Mouse (Mus musculus) embryonic fibroblast, embryonic 13.5 days (primary cell): ENCODE results near the gene Gm43552.

Experiments used
- CTCF ChIP-seq: IDR thresholded peaks from 2 replicates; pipeline ENCODE4 v1.5.1; 2011; ENCODE audit warnings: mild to moderate bottlenecking, control low read depth, low read length, moderate library complexity, borderline replicate concordance; ENCODE audit not compliant: insufficient read depth
- POLR2A ChIP-seq: IDR thresholded peaks from 2 replicates; pipeline ENCODE4 v1.6.1; 2011; ENCODE audit warnings: low read depth, mild to moderate bottlenecking, control low read depth, low read length, moderate library complexity

DNA sequence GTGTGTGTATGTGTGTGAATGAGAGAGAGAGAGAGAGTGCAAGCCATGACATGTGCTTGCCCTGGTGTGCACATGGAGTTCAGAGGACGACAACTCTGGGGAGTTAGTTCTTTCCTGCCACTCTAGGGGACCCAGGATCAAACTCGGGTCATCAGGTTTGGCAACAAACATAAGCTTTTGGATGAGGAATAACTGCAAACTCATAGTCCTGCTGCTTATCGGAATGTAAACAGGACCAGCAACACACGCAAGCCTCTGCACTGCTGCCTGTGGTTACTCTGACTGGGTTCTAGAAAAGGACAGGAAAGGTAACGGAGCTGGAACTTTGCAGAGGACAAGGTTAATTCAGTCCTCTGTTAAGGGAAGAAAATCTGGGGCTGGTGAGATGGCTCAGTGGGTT lies 67.4 kb downstream of the Gm43552 start:
- TF ChIP-seq POLR2A (no peak), CTCF (no peak)
